ENCODE assay signal across 28 mouse cellular contexts in the genomic region with DNA sequence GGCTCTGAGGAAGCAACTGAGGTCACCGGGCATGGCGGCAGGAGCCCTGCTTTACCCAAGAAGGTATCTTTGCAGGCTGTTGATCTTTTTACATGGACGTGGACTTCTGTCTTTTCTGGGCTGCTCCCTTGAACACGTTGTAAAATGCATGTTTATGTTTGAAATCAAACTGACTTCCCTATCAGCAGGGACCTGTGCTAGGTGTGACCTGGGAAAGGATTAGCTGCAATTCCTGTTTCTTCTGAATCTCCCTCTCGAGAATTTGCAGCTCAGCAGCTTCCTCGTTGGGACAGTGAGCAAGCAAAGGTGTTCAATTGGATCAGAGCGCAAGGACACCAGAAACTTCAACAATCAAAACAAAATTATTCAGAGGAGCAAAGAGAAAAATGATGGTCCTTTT.
A peak's percentile ranks its signal among the peaks of the same experiment; 100 is the strongest.
DNase-seq lines count a peak whose midpoint lies in the region; ATAC-seq and TF ChIP-seq lines count a peak whose summit lies in the region.
"Had no signal": no experiment of that assay in that cellular context is flagged by ENCODE, and none has a peak within 500 bp of the region (broad histone marks: within the 10 kb centered on the region; RNA-seq: fewer than 3 reads in every experiment).

No protein-coding gene starts in this region.

- H3K4me1 ChIP-seq in intestine, embryonic 14.5 days (replicated peaks; ENCODE audit: control insufficient read depth, insufficient read depth, low read length): no peaks in the 10 kb centered on the region
- H3K4me1 ChIP-seq in intestine, embryonic 16.5 days (ENCODE audit: control insufficient read depth, insufficient read depth, low read length): no peaks in the 10 kb centered on the region
- no peaks in the 10 kb centered on the region for H3K4me1 ChIP-seq in stomach, embryonic 15.5 days
- no peaks in the 10 kb centered on the region for H3K4me1 ChIP-seq in stomach, postnatal 0 days (replicated peaks; ENCODE audit: control insufficient read depth, insufficient read depth)
- H3K4me1 ChIP-seq in heart, embryonic 11.5 days (ENCODE audit: control insufficient read depth, insufficient read depth, low read length): no peaks in the 10 kb centered on the region
- H3K4me1 ChIP-seq: embryonic facial prominence, embryonic 15.5 days had no signal

- TF ChIP-seq EP300 in stomach, postnatal 0 days (optimal IDR thresholded peaks at IDR 0.05): no peak

- DNase-seq in intestine, embryonic 14.5 days (ENCODE audit: low spot score): no peak
- no peak for DNase-seq in stomach, postnatal 0 days (ENCODE audit: low spot score)
- no peak for DNase-seq in thymus, postnatal 0 days (ENCODE audit: low spot score)
- DNase-seq in cerebellum, adult 9-11 months: no peak
- DNase-seq: adrenal gland, adult 8-10 months; adrenal gland, postnatal 14 days; adrenal gland, postnatal 36 days; B cell, adult 2 months; cerebellum, adult 11-12 months; cerebellum, adult 2 months; cerebellum, adult 9-10 months; cerebellum, postnatal 14 days; cerebellum, postnatal 36 days; embryo, embryonic 11 days had no signal

- WGBS in intestine, embryonic 14.5 days: 38% methylated on average over 7 of the region's 7 CpGs
- 44% methylated on average over 7 of the region's 7 CpGs for WGBS in intestine, embryonic 16.5 days
- WGBS in stomach, embryonic 15.5 days: 45% methylated on average over 7 of the region's 7 CpGs
- WGBS in stomach, postnatal 0 days: 42% methylated on average over 7 of the region's 7 CpGs
- 56% methylated on average over 7 of the region's 7 CpGs for WGBS in heart, embryonic 11.5 days (ENCODE audit: insufficient replicate concordance)

- peak overlapping the region; percentile 16; the same call in 1 of the 2 replicates for H3K27ac ChIP-seq in intestine, embryonic 14.5 days (ENCODE audit: low read depth)
- 0 out of 2 replicates have a peak overlapping the region, but pooled peaks have one; percentile 8 for H3K27ac ChIP-seq in intestine, embryonic 16.5 days (ENCODE audit: low read length)
- peak overlapping the region; percentile 35; the same call in 1 of the 2 replicates for H3K27ac ChIP-seq in stomach, embryonic 15.5 days
- H3K27ac ChIP-seq in stomach, postnatal 0 days (replicated peaks): peak overlapping the region; percentile 70
- no peak overlapping the region for H3K27ac ChIP-seq in heart, embryonic 11.5 days (ENCODE audit: low read depth, low read length)
- H3K27ac ChIP-seq: embryonic facial prominence, embryonic 13.5 days; embryonic facial prominence, embryonic 15.5 days; forebrain, embryonic 10.5 days; forebrain, embryonic 12.5 days had no signal

- H3K27me3 ChIP-seq in intestine, embryonic 14.5 days (replicated peaks; ENCODE audit: control insufficient read depth, insufficient read depth, low read length): no peaks in the 10 kb centered on the region
- no peaks in the 10 kb centered on the region for H3K27me3 ChIP-seq in intestine, embryonic 16.5 days (replicated peaks; ENCODE audit: control insufficient read depth, insufficient read depth, low read length)
- H3K27me3 ChIP-seq in stomach, embryonic 15.5 days (replicated peaks): no peaks in the 10 kb centered on the region
- H3K27me3 ChIP-seq in stomach, postnatal 0 days (ENCODE audit: control insufficient read depth, insufficient read depth, low read length): no peaks in the 10 kb centered on the region
- no peaks in the 10 kb centered on the region for H3K27me3 ChIP-seq in heart, embryonic 11.5 days (ENCODE audit: control insufficient read depth, insufficient read depth, low read length)
- H3K27me3 ChIP-seq: CH12.LX; embryonic facial prominence, embryonic 13.5 days; embryonic facial prominence, embryonic 15.5 days; forebrain, embryonic 12.5 days; Patski had no signal

- H3K36me3 ChIP-seq in intestine, embryonic 14.5 days (ENCODE audit: control insufficient read depth, insufficient read depth, low read length): no peaks in the 10 kb centered on the region
- H3K36me3 ChIP-seq in intestine, embryonic 16.5 days (ENCODE audit: control insufficient read depth, insufficient read depth, low read length): no peaks in the 10 kb centered on the region
- H3K36me3 ChIP-seq in stomach, embryonic 15.5 days: no peaks in the 10 kb centered on the region
- H3K36me3 ChIP-seq in stomach, postnatal 0 days (ENCODE audit: control insufficient read depth, insufficient read depth, low read length): no peaks in the 10 kb centered on the region
- no peaks in the 10 kb centered on the region for H3K36me3 ChIP-seq in heart, embryonic 11.5 days (ENCODE audit: control insufficient read depth, insufficient read depth, low read length)
- H3K36me3 ChIP-seq: embryonic facial prominence, embryonic 13.5 days; embryonic facial prominence, embryonic 15.5 days; forebrain, embryonic 10.5 days; forebrain, embryonic 12.5 days; G1E had no signal

- no peak overlapping the region for H3K9ac ChIP-seq in intestine, embryonic 14.5 days (ENCODE audit: low read length)
- H3K9ac ChIP-seq in intestine, embryonic 16.5 days (ENCODE audit: low read depth, low read length): no peak overlapping the region
- H3K9ac ChIP-seq in stomach, embryonic 15.5 days: no peak overlapping the region
- no peak overlapping the region for H3K9ac ChIP-seq in stomach, postnatal 0 days (ENCODE audit: low read length)
- H3K9ac ChIP-seq in heart, embryonic 11.5 days (ENCODE audit: low read depth, low read length): no peak overlapping the region
- H3K9ac ChIP-seq: embryonic facial prominence, embryonic 13.5 days; embryonic facial prominence, embryonic 15.5 days; forebrain, embryonic 12.5 days had no signal

- H3K4me3 ChIP-seq in intestine, embryonic 14.5 days (ENCODE audit: low read depth, low read length): no peak overlapping the region
- no peak overlapping the region for H3K4me3 ChIP-seq in intestine, embryonic 16.5 days (ENCODE audit: low read length)
- H3K4me3 ChIP-seq in stomach, embryonic 15.5 days (replicated peaks): no peak overlapping the region
- no peak overlapping the region for H3K4me3 ChIP-seq in stomach, postnatal 0 days (ENCODE audit: low read depth, low read length)
- no peak overlapping the region for H3K4me3 ChIP-seq in heart, embryonic 11.5 days (ENCODE audit: low read depth, low read length)
- H3K4me3 ChIP-seq: embryonic facial prominence, embryonic 13.5 days; embryonic facial prominence, embryonic 15.5 days; erythroblast, embryonic 14.5 days; forebrain, embryonic 10.5 days; forebrain, embryonic 12.5 days had no signal

- TF ChIP-seq CTCF in stomach, postnatal 0 days (IDR thresholded peaks at IDR 0.05; ENCODE audit: low read depth): no peak

- ATAC-seq in intestine, embryonic 14.5 days (replicated peaks; ENCODE audit: low FRiP score, low TSS enrichment, low read depth): no peak; the same call in 1 of the 2 replicates
- ATAC-seq in intestine, embryonic 16.5 days: peak; percentile 72
- ATAC-seq in stomach, embryonic 15.5 days (ENCODE audit: insufficient read depth, low FRiP score, low read depth): no peak
- no peak for ATAC-seq in stomach, postnatal 0 days (ENCODE audit: low FRiP score, low TSS enrichment)
- ATAC-seq in heart, embryonic 11.5 days (replicated peaks; ENCODE audit: insufficient number of reproducible peaks, low FRiP score, low TSS enrichment): no peak
- ATAC-seq: activated CD4-positive, CD25-positive, alpha-beta regulatory T cell, adult 4 months; CD4-positive, CD25-positive, alpha-beta regulatory T cell, adult 4 months; forebrain, embryonic 14.5 days; Patski had no signal

- no peaks in the 10 kb centered on the region for H3K9me3 ChIP-seq in intestine, embryonic 14.5 days (ENCODE audit: control insufficient read depth, low read length)
- H3K9me3 ChIP-seq in intestine, embryonic 16.5 days (ENCODE audit: control insufficient read depth, low read length): no peaks in the 10 kb centered on the region
- H3K9me3 ChIP-seq in stomach, embryonic 15.5 days: no peaks in the 10 kb centered on the region
- H3K9me3 ChIP-seq in stomach, postnatal 0 days (ENCODE audit: control insufficient read depth, low read length): no peaks in the 10 kb centered on the region
- no peaks in the 10 kb centered on the region for H3K9me3 ChIP-seq in heart, embryonic 11.5 days (replicated peaks; ENCODE audit: control insufficient read depth, low read length)
- H3K9me3 ChIP-seq: embryonic facial prominence, embryonic 13.5 days; embryonic facial prominence, embryonic 15.5 days; forebrain, embryonic 10.5 days; forebrain, embryonic 12.5 days; G1E had no signal

- no peak overlapping the region for H3K4me2 ChIP-seq in intestine, embryonic 14.5 days (ENCODE audit: low read length)
- H3K4me2 ChIP-seq in intestine, embryonic 16.5 days (ENCODE audit: low read depth, low read length): no peak overlapping the region
- no peak overlapping the region for H3K4me2 ChIP-seq in stomach, embryonic 15.5 days
- no peak overlapping the region for H3K4me2 ChIP-seq in stomach, postnatal 0 days (replicated peaks; ENCODE audit: low read depth)
- no peak overlapping the region for H3K4me2 ChIP-seq in heart, embryonic 11.5 days
- H3K4me2 ChIP-seq: embryonic facial prominence, embryonic 13.5 days; embryonic facial prominence, embryonic 15.5 days; forebrain, embryonic 12.5 days had no signal
